In genomic region chr9:72563277-72563676, GRCm38 (mm10) we compare ENCODE assay signal across 30 mouse cellular contexts. TPM values are rescaled to one million over a fixed set of nuclear protein-coding genes. Genes with fewer than 3 reads are reported as not detected.
A peak's percentile ranks its signal among the peaks of the same experiment; 100 is the strongest.
DNase-seq lines count a peak whose midpoint lies in the region; ATAC-seq and TF ChIP-seq lines count a peak whose summit lies in the region.
"Had no signal": no experiment of that assay in that cellular context is flagged by ENCODE, and none has a peak within 500 bp of the region (broad histone marks: within the 10 kb centered on the region; RNA-seq: fewer than 3 reads in every experiment).

No protein-coding gene starts in this region.

- H3K27me3 ChIP-seq in liver, embryonic 11.5 days (replicated peaks; ENCODE audit: control insufficient read depth, insufficient read depth, low read length) = no peaks in the 10 kb centered on the region
- H3K27me3 ChIP-seq in liver, embryonic 14.5 days (ENCODE audit: control insufficient read depth, insufficient read depth, low read length) = no peaks in the 10 kb centered on the region
- no peaks in the 10 kb centered on the region for H3K27me3 ChIP-seq in liver, postnatal 0 days (ENCODE audit: insufficient read depth, low read length)
- H3K27me3 ChIP-seq: embryonic facial prominence, embryonic 13.5 days; forebrain, embryonic 13.5 days; heart, embryonic 13.5 days had no signal

- peak; percentile 72 for ATAC-seq in liver, embryonic 11.5 days (replicated peaks; ENCODE audit: low FRiP score)
- peak; percentile 72; the same call in 1 of the 2 replicates for ATAC-seq in liver, embryonic 14.5 days (ENCODE audit: insufficient read depth)
- no peak for ATAC-seq in liver, postnatal 0 days
- no peak for ATAC-seq in erythroblast, adult 5-6 weeks (replicated peaks; ENCODE audit: low FRiP score, poor library complexity, severe bottlenecking)
- ATAC-seq: activated CD4-positive, CD25-positive, alpha-beta regulatory T cell, adult 4 months; forebrain, embryonic 13.5 days; forebrain, embryonic 16.5 days; hindbrain, postnatal 0 days had no signal

- 60% methylated on average over 3 of the region's 3 CpGs for WGBS in liver, embryonic 11.5 days
- 30% methylated on average over 3 of the region's 3 CpGs for WGBS in liver, embryonic 14.5 days (ENCODE audit: insufficient replicate concordance)
- WGBS in liver, postnatal 0 days (ENCODE audit: insufficient replicate concordance) = 60% methylated on average over 3 of the region's 3 CpGs

- H3K4me3 ChIP-seq in liver, embryonic 11.5 days (ENCODE audit: low read depth, low read length) = no peak overlapping the region
- no peak overlapping the region for H3K4me3 ChIP-seq in liver, embryonic 14.5 days (ENCODE audit: insufficient read depth in 1 of 2, low read depth in 2 of 2, low read length in 2 of 2)
- H3K4me3 ChIP-seq in liver, postnatal 0 days (ENCODE audit: low read depth, low read length) = no peak overlapping the region
- H3K4me3 ChIP-seq: embryonic facial prominence, embryonic 10.5 days; embryonic facial prominence, embryonic 13.5 days; forebrain, embryonic 10.5 days; forebrain, embryonic 13.5 days; heart, adult 2 months; heart, embryonic 10.5 days; heart, embryonic 13.5 days had no signal

- no peaks in the 10 kb centered on the region for H3K9me3 ChIP-seq in liver, embryonic 11.5 days (ENCODE audit: control insufficient read depth, low read length)
- H3K9me3 ChIP-seq in liver, embryonic 14.5 days (ENCODE audit: control insufficient read depth, low read length) = no peaks in the 10 kb centered on the region
- H3K9me3 ChIP-seq in liver, postnatal 0 days (ENCODE audit: low read length) = no peaks in the 10 kb centered on the region
- H3K9me3 ChIP-seq: embryonic facial prominence, embryonic 13.5 days; forebrain, embryonic 13.5 days; heart, embryonic 10.5 days had no signal

- H3K27ac ChIP-seq in liver, embryonic 11.5 days (ENCODE audit: low read depth, low read length) = no peak overlapping the region
- H3K27ac ChIP-seq in liver, embryonic 14.5 days = no peak overlapping the region
- H3K27ac ChIP-seq in liver, postnatal 0 days (ENCODE audit: low read depth) = no peak overlapping the region
- H3K27ac ChIP-seq: embryonic facial prominence, embryonic 10.5 days; embryonic facial prominence, embryonic 13.5 days; forebrain, embryonic 10.5 days; forebrain, embryonic 13.5 days; heart, adult 2 months; heart, embryonic 10.5 days; heart, embryonic 13.5 days; hindbrain, embryonic 14.5 days; hindbrain, postnatal 0 days had no signal

- H3K9ac ChIP-seq in liver, embryonic 11.5 days (ENCODE audit: low read depth, low read length) = no peak overlapping the region
- H3K9ac ChIP-seq in liver, embryonic 14.5 days (replicated peaks) = no peak overlapping the region
- H3K9ac ChIP-seq in liver, postnatal 0 days (replicated peaks) = no peak overlapping the region
- H3K9ac ChIP-seq: embryonic facial prominence, embryonic 13.5 days; forebrain, embryonic 13.5 days; heart, embryonic 13.5 days; hindbrain, embryonic 14.5 days had no signal

- H3K4me2 ChIP-seq in liver, embryonic 11.5 days = no peak overlapping the region
- H3K4me2 ChIP-seq in liver, embryonic 14.5 days (ENCODE audit: low read depth) = no peak overlapping the region
- H3K4me2 ChIP-seq in liver, postnatal 0 days (ENCODE audit: low read depth, low read length) = no peak overlapping the region
- H3K4me2 ChIP-seq: embryonic facial prominence, embryonic 13.5 days; forebrain, embryonic 13.5 days; heart, embryonic 13.5 days; hindbrain, embryonic 14.5 days had no signal

- peak; percentile 52 for TF ChIP-seq EP300 in liver, embryonic 14.5 days (IDR thresholded peaks at IDR 0.05; ENCODE audit: low read depth)
- TF ChIP-seq EP300 in liver, postnatal 0 days (IDR thresholded peaks at IDR 0.05; ENCODE audit: low read depth) = 0 out of 2 replicates have a peak, but pooled peaks have one; percentile 12

- TF ChIP-seq CTCF in liver, embryonic 14.5 days (IDR thresholded peaks at IDR 0.05; ENCODE audit: low read depth) = no peak
- no peak for TF ChIP-seq CTCF in liver, postnatal 0 days (IDR thresholded peaks at IDR 0.05; ENCODE audit: low read depth)

- no peaks in the 10 kb centered on the region for H3K36me3 ChIP-seq in liver, embryonic 11.5 days (ENCODE audit: control insufficient read depth, insufficient read depth, low read length)
- no peaks in the 10 kb centered on the region for H3K36me3 ChIP-seq in liver, embryonic 14.5 days (replicated peaks; ENCODE audit: control insufficient read depth, insufficient read depth, low read depth)
- H3K36me3 ChIP-seq in liver, postnatal 0 days (replicated peaks; ENCODE audit: insufficient read depth, low read length) = no peaks in the 10 kb centered on the region
- H3K36me3 ChIP-seq: heart, embryonic 13.5 days had no signal

- peak; percentile 42 for DNase-seq in c-Kit-positive CD71-positive TER-119-negative erythroid progenitor cells, embryonic 14.5 days (ENCODE audit: low read depth)
- DNase-seq in liver, embryonic 11.5 days (ENCODE audit: low spot score) = no peak
- DNase-seq in liver, embryonic 14.5 days (ENCODE audit: low read depth in 3 of 3, low spot score in 3 of 3) = peak in 1 of 3 experiments; percentile 35
- no peak for DNase-seq in liver, postnatal 0 days
- no peak for DNase-seq in kidney, postnatal 14 days
- DNase-seq in layer of hippocampus, adult 11-12 months (ENCODE audit: low spot score) = no peak
- DNase-seq: adrenal gland, adult 8-10 months; adrenal gland, postnatal 36 days; B cell, adult 2 months; cerebellum, adult 11-12 months; cerebellum, adult 8-10 months; cerebellum, postnatal 10 days; cerebellum, postnatal 36 days; embryo, embryonic 11 days; gastrocnemius, postnatal 10 days; gastrocnemius, postnatal 36 days; heart, adult 2 months; heart, postnatal 14 days; heart, postnatal 4 days had no signal

- no peaks in the 10 kb centered on the region for H3K4me1 ChIP-seq in liver, embryonic 11.5 days (replicated peaks; ENCODE audit: control insufficient read depth, insufficient read depth, low read length)
- H3K4me1 ChIP-seq in liver, embryonic 14.5 days (replicated peaks; ENCODE audit: control insufficient read depth in 2 of 2, insufficient read depth in 2 of 2, low read length in 1 of 2) = peaks cover 0 to 6% of the 10 kb centered on the region in 2 experiments; a peak in 2 of 4 replicates
- no peaks in the 10 kb centered on the region; the same call in 1 of the 2 replicates for H3K4me1 ChIP-seq in liver, postnatal 0 days (ENCODE audit: insufficient read depth)
- H3K4me1 ChIP-seq: embryonic facial prominence, embryonic 10.5 days; embryonic facial prominence, embryonic 13.5 days; forebrain, embryonic 10.5 days; heart, embryonic 10.5 days; heart, embryonic 13.5 days had no signal

RNA-seq across cellular contexts. Expression of gene Rfx7, which starts 31.2 kb away (rescaled TPM):
- polyA plus RNA-seq in liver, embryonic 11.5 days (2014; fragmentation: Nextera tagmentation; extraction: Ambion mirVana) = 12.0 and 12.5 TPM in 2 replicates
- polyA plus RNA-seq in liver, embryonic 14.5 days (2012; rRNA removed) = 2.7 and 3.1 TPM in 2 replicates
- 3.2 and 3.9 TPM in 2 replicates for polyA plus RNA-seq in liver, embryonic 14.5 days (2014; fragmentation: Nextera tagmentation; extraction: Ambion mirVana)
- 2.5 TPM in 2 replicates for polyA plus RNA-seq in liver, postnatal 0 days (2015; fragmentation: Nextera tagmentation; extraction: Ambion mirVana)
- total RNA-seq in erythroblast, adult 5-6 weeks (2015; ENCODE audit: low replicate concordance) = 12.9 and 24.7 TPM in 2 replicates
- 4.2 and 5.4 TPM in 2 replicates for total RNA-seq in erythroblast, adult 5-6 weeks (2017; ENCODE audit: low replicate concordance)

Comparison
In these comparisons a context has a peak if more than half of its experiments do, and no peak if none do; other contexts are left out.
1. ATAC-seq: peak in liver, embryonic 11.5 days (single experiment) and liver, embryonic 14.5 days (single experiment); none in liver, postnatal 0 days (single experiment) and erythroblast, adult 5-6 weeks (single experiment).